Mouse (Mus musculus): ENCODE results near the gene Dennd6b. TPM values are rescaled to one million over a fixed set of nuclear protein-coding genes. Genes with fewer than 3 reads are reported as not detected.

Gene Dennd6b
- total and polyA plus RNA-seq, 3 experiments: 4.1 to 9.1 (median 9.0) TPM

GRCm38 (mm10) chr15:89210915-89211715 lies 14.8 kb upstream of the Dennd6b start, which contains the start of gene Ppp6r2:
Ppp6r2 (plus strand) TSS chr15:89211553.
- H3K79me2 ChIP-seq (replicated peaks; ENCODE audit: control insufficient read depth, extremely low read depth, insufficient read depth, poor library complexity, severe bottlenecking): peaks cover 13% of the 10 kb centered on the region
- in situ Hi-C loops (cut with MboI; ENCODE audit: low pct_ligation_motif_present, low pct_unique_long_range_greater_than_20kb, low sequenced_read_pairs): loop anchor here (25.0 kb wide), 1 partner anchor 249 kb away; the partner anchor contains the start of gene Ttll8

GRCm38 (mm10) chr15:89209886-89210761 lies 13.8 kb upstream of the Dennd6b start:
- H3K4me1 ChIP-seq (ENCODE audit: control insufficient read depth in 1 of 2, insufficient read depth in 2 of 2): peaks cover 4 to 28% of the 10 kb centered on the region in 2 experiments; a peak in 3 of 4 replicates
- no peaks in the 10 kb centered on the region for H3K36me3 ChIP-seq (replicated peaks in 1 of 2; ENCODE audit: control insufficient read depth in 1 of 2, insufficient read depth in 1 of 2, low read length in 1 of 2)
- H3K79me2 ChIP-seq (replicated peaks; ENCODE audit: control insufficient read depth, extremely low read depth, insufficient read depth, poor library complexity, severe bottlenecking): peaks cover 13% of the 10 kb centered on the region
- dilution Hi-C loops (cut with MboI; ENCODE audit: extremely low pct_ligation_motif_present, extremely low pct_unique_long_range_greater_than_20kb, low sequenced_read_pairs): no loop called here
- H3K27me3 ChIP-seq (replicated peaks): peaks cover 4% of the 10 kb centered on the region
- H3K9me3 ChIP-seq (replicated peaks; ENCODE audit: low read length): no peaks in the 10 kb centered on the region
- H3K9ac ChIP-seq (ENCODE audit: insufficient read depth, low read depth): peak overlapping the region; percentile 50
- H3K4me3 ChIP-seq (replicated peaks in 1 of 3; ENCODE audit: low read depth in 2 of 3, low read length in 2 of 3, poor library complexity in 1 of 3): peak overlapping the region; percentile 50 to 56 (median 54)
- in situ Hi-C loops (cut with MboI; ENCODE audit: low pct_ligation_motif_present, low pct_unique_long_range_greater_than_20kb, low sequenced_read_pairs): loop anchor here (5.0 to 25.0 kb wide), 3 partner anchors 38 to 248 kb away; partner anchors contain the start of genes Hdac10 and Ttll8
- peak overlapping the region; percentile 47 for H3K4me2 ChIP-seq (ENCODE audit: insufficient read depth, low read depth, poor library complexity, severe bottlenecking)
- peak overlapping the region; percentile 79 for H3K27ac ChIP-seq (ENCODE audit: insufficient read depth, low read depth)
- DNase-seq (ENCODE audit: extremely low read depth): peak; percentile 90
- TF ChIP-seq GABPA (IDR thresholded peaks at IDR 0.05; ENCODE audit: insufficient replicate concordance, low read depth, low read length): no peak
- TF ChIP-seq SIN3A (IDR thresholded peaks at IDR 0.05; ENCODE audit: low read length): peak; percentile 87
- TF ChIP-seq MEF2A (IDR thresholded peaks at IDR 0.05; ENCODE audit: borderline replicate concordance, low read depth, low read length): no peak; the same call in 1 of the 2 replicates
- no peak for TF ChIP-seq MAFK (IDR thresholded peaks at IDR 0.05; ENCODE audit: insufficient replicate concordance, low read length)
- no peak for TF ChIP-seq RCOR1 (conservative IDR thresholded peaks at IDR 0.05; ENCODE audit: low read depth, low read length)
- TF ChIP-seq JUND (conservative IDR thresholded peaks at IDR 0.05; ENCODE audit: low read depth, low read length): no peak
- peak; percentile 22; the same call in 1 of the 2 replicates for TF ChIP-seq HCFC1 (IDR thresholded peaks at IDR 0.05; ENCODE audit: low read depth, low read length)
- TF ChIP-seq MAZ (IDR thresholded peaks at IDR 0.05; ENCODE audit: low read depth, low read length): no peak; the same call in 1 of the 2 replicates
- TF ChIP-seq ELF1 (IDR thresholded peaks at IDR 0.05; ENCODE audit: low read depth, low read length): peak; percentile 75
- peak; percentile 26; the same call in 1 of the 2 replicates for TF ChIP-seq NELFE (IDR thresholded peaks at IDR 0.05; ENCODE audit: low read depth, low read length)
- peak; percentile 62; the same call in 1 of the 2 replicates for TF ChIP-seq MXI1 (IDR thresholded peaks at IDR 0.05; ENCODE audit: low read depth, low read length)
- peak; percentile 98 for TF ChIP-seq ZNF384 (IDR thresholded peaks at IDR 0.05; ENCODE audit: low read depth, low read length)
- 0 out of 2 replicates have a peak, but pooled peaks have one; percentile 8 for TF ChIP-seq TCF12 (IDR thresholded peaks at IDR 0.05; ENCODE audit: low read depth, low read length)
- no peak for TF ChIP-seq USF1 (IDR thresholded peaks at IDR 0.05; ENCODE audit: low read depth, low read length)
- TF ChIP-seq RAD21 (IDR thresholded peaks at IDR 0.05; ENCODE audit: low read depth, low read length): peak; percentile 86
- no peak for TF ChIP-seq BHLHE40 (IDR thresholded peaks at IDR 0.05; ENCODE audit: low read depth, low read length)
- TF ChIP-seq SMC3 (IDR thresholded peaks at IDR 0.05; ENCODE audit: low read depth, low read length): peak; percentile 82
- no peak for TF ChIP-seq USF2 (conservative IDR thresholded peaks at IDR 0.05; ENCODE audit: low read depth, low read length)
- TF ChIP-seq MYC (IDR thresholded peaks at IDR 0.05; ENCODE audit: low read depth, low read length): 0 out of 2 replicates have a peak, but pooled peaks have one; percentile 49
- TF ChIP-seq JUN (IDR thresholded peaks at IDR 0.05; ENCODE audit: insufficient read depth, low read depth, low read length): no peak
- TF ChIP-seq EP300 (IDR thresholded peaks at IDR 0.05; ENCODE audit: low read length): peak; percentile 11; the same call in 1 of the 2 replicates

More at GRCm38 (mm10) chr15:89210915-89211715, 14.8 kb upstream of the Dennd6b start, which contains the start of gene Ppp6r2:
- Histone ChIP-seq H3K4me1 (ENCODE audit: control insufficient read depth in 1 of 2, insufficient read depth in 2 of 2) (peaks cover 9 to 36% of the 10 kb centered on the region in 2 experiments; a peak in 3 of 4 replicates), H3K27me3 (replicated peaks) (peaks cover 4% of the 10 kb centered on the region), H3K4me3 (replicated peaks in 1 of 3; ENCODE audit: low read depth in 2 of 3, low read length in 2 of 3, poor library complexity in 1 of 3) (peak within 1 kb of the TSS; percentile 72 to 97 (median 91)), H3K36me3 (replicated peaks in 1 of 2; ENCODE audit: control insufficient read depth in 1 of 2, insufficient read depth in 1 of 2, low read length in 1 of 2) (peaks cover 0 to 8% of the 10 kb centered on the region in 2 experiments), H3K27ac (ENCODE audit: insufficient read depth, low read depth) (peak within 1 kb of the TSS; percentile 79), H3K4me2 (ENCODE audit: insufficient read depth, low read depth, poor library complexity, severe bottlenecking) (peak within 1 kb of the TSS; percentile 54), H3K9ac (ENCODE audit: insufficient read depth, low read depth) (peak within 1 kb of the TSS; percentile 98), H3K9me3 (replicated peaks; ENCODE audit: low read length) (no peaks in the 10 kb centered on the region)
- dilution Hi-C loops (cut with MboI; ENCODE audit: extremely low pct_ligation_motif_present, extremely low pct_unique_long_range_greater_than_20kb, low sequenced_read_pairs): no loop called here
- peak; percentile 66 for DNase-seq (ENCODE audit: extremely low read depth)
- TF ChIP-seq UBTF (IDR thresholded peaks at IDR 0.05; ENCODE audit: low read depth, low read length): 0 out of 2 replicates have a peak, but pooled peaks have one; percentile 31
- no peak for TF ChIP-seq USF2 (conservative IDR thresholded peaks at IDR 0.05; ENCODE audit: low read depth, low read length)
- TF ChIP-seq ZNF384 (IDR thresholded peaks at IDR 0.05; ENCODE audit: low read depth, low read length): peak; percentile 84
- TF ChIP-seq ETS1 (conservative IDR thresholded peaks at IDR 0.05; ENCODE audit: low read depth, low read length): peak; percentile 21; the same call in 1 of the 2 replicates
- peak in 1 of 2 experiments; percentile 39; a peak in 2 of 4 replicates for TF ChIP-seq CTCF (conservative IDR thresholded peaks at IDR 0.05 in 1 of 2, IDR thresholded peaks at IDR 0.05 in 1 of 2; ENCODE audit: low read depth in 2 of 2, low read length in 2 of 2)
- peak; percentile 67 for TF ChIP-seq POLR2A (IDR thresholded peaks at IDR 0.05; ENCODE audit: low read depth, low read length)
- TF ChIP-seq IRF4 (IDR thresholded peaks at IDR 0.05; ENCODE audit: low read depth, low read length): no peak
- no peak for TF ChIP-seq TCF12 (IDR thresholded peaks at IDR 0.05; ENCODE audit: low read depth, low read length)
- no peak for TF ChIP-seq GABPA (IDR thresholded peaks at IDR 0.05; ENCODE audit: insufficient replicate concordance, low read depth, low read length)
- no peak for TF ChIP-seq E2F4 (IDR thresholded peaks at IDR 0.05; ENCODE audit: insufficient replicate concordance, low read depth, low read length)
- TF ChIP-seq CHD1 (IDR thresholded peaks at IDR 0.05; ENCODE audit: low read depth, low read length): no peak
- no peak for TF ChIP-seq ZKSCAN1 (IDR thresholded peaks at IDR 0.05; ENCODE audit: borderline replicate concordance, low read depth, low read length)
- TF ChIP-seq NELFE (IDR thresholded peaks at IDR 0.05; ENCODE audit: low read depth, low read length): peak; percentile 42; the same call in 1 of the 2 replicates

Measured in CH12.LX (cell line).